Mouse (Mus musculus): ENCODE measurements at regions not wholly inside any gene's neighbourhood (a gene's known extent, or its start where the extent isn't known, plus 50 kb on each side); places are given as distances from the start of the nearest gene placed in this dataset.

DNA sequence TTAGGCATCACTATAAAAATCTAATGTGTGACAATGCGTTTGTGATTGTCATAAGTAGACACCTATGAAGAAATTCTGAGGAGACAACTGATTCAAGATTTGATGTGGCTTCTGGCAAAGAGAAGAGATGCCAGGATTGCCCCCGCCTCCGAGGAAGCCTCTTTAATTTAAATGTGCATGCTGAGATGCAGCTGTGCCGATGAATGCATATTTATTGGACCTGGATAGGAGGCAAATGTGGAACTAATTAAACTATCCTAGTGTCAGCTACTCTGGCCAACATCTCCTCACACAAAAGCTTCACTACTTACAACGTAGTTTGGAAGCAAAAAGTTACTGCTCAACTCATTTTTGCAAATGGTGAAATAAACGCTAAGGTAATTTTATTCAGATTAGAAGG is 173.4 kb upstream of the Dph6 start:
- no peak for DNase-seq (ENCODE audit: low spot score in 2 of 2)

DNA sequence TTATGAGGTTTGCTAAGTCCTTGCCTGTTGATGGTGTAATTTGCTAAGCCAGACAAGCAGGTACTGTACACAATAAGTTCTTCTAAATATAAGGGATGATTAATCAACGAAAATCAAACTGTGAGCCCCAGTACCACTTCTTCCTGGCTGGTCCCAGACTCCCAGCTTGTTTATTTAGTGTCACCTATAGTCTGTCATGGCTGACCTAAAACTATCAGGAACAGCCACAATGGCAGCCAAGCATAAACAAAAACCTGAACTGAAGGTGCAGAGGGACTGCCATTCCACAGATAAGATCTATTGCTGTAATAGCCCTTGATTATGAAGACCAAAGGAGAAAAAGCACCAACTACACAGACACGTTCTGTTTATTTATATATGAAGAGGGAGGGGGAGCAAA is 180.9 kb upstream of the Dph6 start:
- no peak for DNase-seq (ENCODE audit: low spot score in 2 of 2)

DNA sequence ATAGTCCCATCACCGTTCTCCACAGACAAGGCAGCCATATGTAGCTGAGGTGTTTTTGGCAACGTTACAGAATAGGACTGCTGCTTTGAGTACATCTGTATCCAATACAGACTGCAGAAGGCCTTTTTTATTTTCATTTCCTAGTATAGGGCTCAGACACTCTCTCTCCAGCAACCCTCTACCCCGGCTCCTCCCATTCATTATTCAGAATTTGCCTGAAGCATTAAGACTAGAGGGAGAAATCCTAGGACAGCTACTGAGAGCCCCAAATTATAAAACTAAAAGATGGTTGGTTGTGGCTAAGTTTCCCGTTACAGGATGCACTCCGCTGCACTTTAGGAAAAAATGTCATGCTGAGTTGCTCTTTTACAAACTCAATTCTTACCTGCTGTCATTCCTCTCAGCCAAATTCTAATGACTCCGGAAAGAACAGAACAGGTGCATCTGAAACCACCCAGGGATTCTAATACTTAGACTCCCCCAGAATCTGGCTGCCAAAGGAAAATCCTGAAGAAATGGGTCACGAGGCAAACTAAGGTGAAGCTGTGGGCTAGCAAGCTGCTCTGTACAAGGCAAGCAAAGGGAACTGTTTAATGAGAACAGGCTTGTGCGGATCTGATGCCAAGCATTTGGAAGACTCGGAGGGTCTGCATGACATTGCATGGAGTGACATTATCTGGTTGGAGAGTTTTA is 189.1 kb upstream of the Dph6 start:
- DNase-seq (ENCODE audit: low spot score in 2 of 2) = no peak

GRCm38 (mm10) chr2:114844389-114844771 is 189.6 kb upstream of the Dph6 start:
- DNase-seq (ENCODE audit: low spot score in 2 of 2) = no peak

GRCm38 (mm10) chr2:114848439-114848838 is 193.7 kb upstream of the Dph6 start:
- no peak for DNase-seq (ENCODE audit: low spot score in 2 of 2)

GRCm38 (mm10) chr2:114848914-114849313 is 194.2 kb upstream of the Dph6 start:
- no peak for DNase-seq (ENCODE audit: low spot score in 2 of 2)

DNA sequence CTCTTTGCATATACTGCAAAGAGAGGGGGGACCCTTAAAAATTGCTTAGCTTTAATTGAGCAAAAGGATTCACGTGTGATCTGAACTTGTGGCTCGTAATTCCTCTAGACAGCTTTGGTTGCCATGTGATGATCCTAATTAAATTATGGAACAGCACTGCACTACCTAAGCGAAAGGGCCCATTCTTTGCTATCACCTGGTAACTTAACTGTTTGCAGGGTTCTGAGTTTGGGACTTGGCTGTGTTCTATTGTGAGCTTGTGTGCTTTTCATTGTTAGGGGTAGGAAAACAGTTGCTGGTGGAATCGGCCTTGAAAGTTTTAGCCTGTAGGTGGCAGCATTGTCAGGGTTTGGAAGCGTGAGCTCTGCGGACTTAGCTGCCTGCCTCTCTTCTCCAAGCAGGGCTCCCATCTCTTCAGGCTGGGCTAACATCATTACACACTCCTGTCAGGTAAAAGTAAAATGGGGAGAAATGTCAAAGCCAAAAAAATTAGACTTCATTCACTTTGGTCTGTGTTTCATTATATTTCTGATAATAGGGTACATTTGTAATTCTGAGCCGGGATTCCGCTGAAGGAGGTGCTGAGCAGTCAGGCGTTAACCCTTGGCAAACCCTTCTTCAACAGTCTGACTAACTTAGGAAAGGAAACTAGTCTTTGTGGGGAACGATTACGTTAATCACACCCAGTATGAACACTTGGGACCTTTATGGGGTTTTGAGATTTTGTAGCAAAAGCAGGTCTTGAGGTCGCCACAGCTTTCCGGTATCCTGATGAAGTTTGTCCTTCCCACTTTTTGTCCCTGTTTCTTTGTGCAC is 199.2 kb upstream of the Dph6 start:
- DNase-seq (ENCODE audit: low spot score in 2 of 2) = peak; percentile 51 to 54

DNA sequence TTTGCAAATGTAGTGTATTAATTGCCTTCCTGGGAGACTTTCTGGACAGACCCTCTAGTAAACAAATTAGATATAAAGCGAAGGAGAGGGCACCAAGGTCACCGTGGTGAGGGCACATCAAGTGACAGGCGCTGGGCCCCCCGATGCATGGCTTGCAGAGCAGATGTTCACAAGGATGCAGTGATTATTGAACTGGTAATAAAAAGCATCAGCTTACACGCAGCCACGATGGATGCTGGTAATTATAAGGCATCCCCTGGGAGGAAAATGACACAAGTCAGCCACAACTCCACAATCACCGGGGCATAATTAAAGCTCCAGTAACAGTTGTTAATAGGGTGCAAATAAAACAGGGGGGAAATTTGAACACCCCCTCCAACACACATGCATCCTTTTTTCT is 217.5 kb upstream of the Dph6 start:
- no peak for DNase-seq (ENCODE audit: low spot score in 2 of 2)

DNA sequence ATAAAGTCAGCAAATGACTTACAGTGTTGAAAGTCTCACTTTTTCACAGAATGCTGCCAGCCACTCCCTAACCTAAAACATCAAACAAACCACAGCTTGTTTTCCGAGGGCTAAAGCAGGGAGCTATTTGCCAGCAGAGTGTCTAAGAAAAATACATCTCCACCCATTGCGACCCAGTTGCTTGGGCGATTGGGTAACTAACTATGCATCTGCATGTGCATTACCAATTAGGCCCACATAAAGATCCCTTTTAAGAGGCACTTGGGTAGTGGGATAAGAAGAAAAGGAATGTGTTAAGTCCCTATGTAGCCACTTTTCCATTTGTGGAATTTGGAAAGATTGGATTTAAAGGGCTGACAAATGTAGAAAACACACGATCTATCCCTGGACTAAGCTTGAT is 218.3 kb upstream of the Dph6 start:
- no peak for DNase-seq (ENCODE audit: low spot score in 2 of 2)

DNA sequence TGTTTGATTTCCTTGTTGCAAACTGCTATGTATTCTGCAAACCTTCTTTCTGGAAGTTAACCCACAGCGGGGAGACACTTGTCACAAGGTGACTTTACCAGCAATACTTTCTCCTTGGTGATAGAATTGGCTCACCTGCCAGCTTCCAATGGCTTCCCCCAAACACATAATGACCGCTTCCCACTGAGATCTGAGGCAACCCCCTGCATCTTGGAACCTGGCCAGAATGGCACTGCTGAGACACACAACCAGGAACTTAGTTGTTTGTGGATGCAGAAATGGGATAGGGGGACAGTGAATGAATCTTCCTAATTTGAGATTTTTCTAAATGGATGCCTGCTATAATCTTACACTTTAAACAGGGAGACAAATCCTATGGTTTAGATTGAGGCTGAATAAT is 224.3 kb upstream of the Dph6 start:
- no peak for DNase-seq (ENCODE audit: low spot score in 2 of 2)

DNA sequence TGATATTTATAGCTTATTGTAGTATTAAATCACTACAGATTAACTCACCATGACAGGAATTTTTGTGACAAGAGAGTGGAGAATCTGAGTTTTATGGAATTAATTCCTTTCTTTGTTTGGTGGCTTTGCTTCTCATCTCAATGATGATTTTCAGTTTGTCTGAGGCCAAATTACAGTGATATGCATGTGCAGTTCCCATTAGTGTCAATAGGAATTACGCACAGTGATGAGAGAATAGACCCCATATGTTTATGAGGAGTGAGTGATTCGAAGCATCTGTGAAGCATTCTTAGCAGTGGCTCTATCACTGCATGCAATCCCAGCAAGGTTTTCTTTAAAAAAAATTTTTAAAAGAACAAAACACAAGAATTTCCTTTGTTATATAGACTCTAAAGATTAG is 225.0 kb upstream of the Dph6 start:
- DNase-seq (ENCODE audit: low spot score in 2 of 2) = no peak

- no peak for DNase-seq (ENCODE audit: low spot score in 2 of 2)
Observed at GRCm38 (mm10) chr2:114885734-114886260, 231.0 kb upstream of the Dph6 start.

GRCm38 (mm10) chr2:114898812-114899211 is 244.0 kb upstream of the Dph6 start:
- no peak for DNase-seq (ENCODE audit: low spot score in 2 of 2)

GRCm38 (mm10) chr2:114911845-114912500 is 257.2 kb upstream of the Dph6 start:
- DNase-seq (ENCODE audit: low spot score in 2 of 2) = no peak

GRCm38 (mm10) chr2:114915025-114915690 is 260.4 kb upstream of the Dph6 start:
- no peak for DNase-seq (ENCODE audit: low spot score in 2 of 2)

GRCm38 (mm10) chr2:114918420-114919332 is 263.9 kb upstream of the Dph6 start:
- DNase-seq (ENCODE audit: low spot score in 2 of 2) = peak in 1 of 2 experiments; percentile 16

- DNase-seq (ENCODE audit: low spot score in 2 of 2) = no peak
Observed at GRCm38 (mm10) chr2:114923911-114924310, 269.1 kb upstream of the Dph6 start.

- no peak for DNase-seq (ENCODE audit: low spot score in 2 of 2)
Observed at GRCm38 (mm10) chr2:114935436-114935835, 280.7 kb upstream of the Dph6 start.

DNA sequence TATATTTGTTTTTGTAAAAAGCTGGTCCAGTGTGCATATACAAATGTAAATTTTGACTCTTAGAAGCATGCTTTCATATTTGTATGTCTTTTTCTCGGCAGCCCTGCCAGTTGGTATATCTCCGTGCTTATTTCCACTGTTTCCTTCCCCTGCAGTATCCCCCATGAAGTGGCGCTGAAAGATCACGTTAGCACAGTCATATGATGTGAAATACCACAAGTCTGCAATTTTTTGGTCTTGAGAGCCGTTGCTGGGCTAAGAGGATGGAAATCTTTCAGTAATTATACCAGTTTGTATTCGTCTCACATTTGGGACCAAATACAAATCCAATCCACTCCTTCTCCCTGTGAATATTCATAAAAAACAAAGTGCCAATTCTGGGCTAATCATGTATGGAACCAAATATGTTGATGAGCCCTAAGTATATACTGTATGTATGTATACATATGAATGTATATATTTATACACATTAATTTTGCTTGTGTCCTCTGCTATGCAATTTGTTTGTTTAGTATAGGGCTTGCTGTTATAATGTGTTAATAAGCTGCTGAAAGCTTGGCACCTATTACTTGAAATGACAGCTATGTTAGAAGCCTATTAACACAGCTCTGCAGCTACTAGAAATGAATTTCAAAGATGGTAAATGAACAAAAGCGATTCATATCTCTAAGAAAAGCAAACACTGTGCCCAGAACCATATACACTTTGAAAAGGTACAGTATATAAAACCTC is 283.8 kb upstream of the Dph6 start:
- DNase-seq (ENCODE audit: low spot score in 2 of 2) = no peak

- no peak for DNase-seq (ENCODE audit: low spot score in 2 of 2)
Observed at GRCm38 (mm10) chr2:114966111-114966510, 311.3 kb upstream of the Dph6 start.

Measured in right cerebral cortex, postnatal 36 days (tissue).